Comparison of ENCODE assay signal across 17 mouse cellular contexts in genomic region chr14:60777485-60777919, GRCm38 (mm10). TPM values are rescaled to one million over a fixed set of nuclear protein-coding genes. Genes with fewer than 3 reads are reported as not detected.
DNase-seq lines count a peak whose midpoint lies in the region; ATAC-seq and TF ChIP-seq lines count a peak whose summit lies in the region.
"Had no signal": no experiment of that assay in that cellular context is flagged by ENCODE, and none has a peak within 500 bp of the region (broad histone marks: within the 10 kb centered on the region; RNA-seq: fewer than 3 reads in every experiment).

No protein-coding gene starts in this region.

- no peaks in the 10 kb centered on the region for H3K36me3 ChIP-seq in liver, embryonic 11.5 days (ENCODE audit: control insufficient read depth, insufficient read depth, low read length)
- H3K36me3 ChIP-seq in thymus, adult 2 months (ENCODE audit: control insufficient read depth, insufficient read depth, low read length), result no peaks in the 10 kb centered on the region
- H3K36me3 ChIP-seq: neural tube, embryonic 13.5 days had no signal

- 82% methylated on average over 5 of the region's 5 CpGs for WGBS in liver, embryonic 11.5 days
- WGBS in thymus, adult 2 months, result 74% methylated on average over 5 of the region's 5 CpGs

- no peaks in the 10 kb centered on the region for H3K9me3 ChIP-seq in liver, embryonic 11.5 days (ENCODE audit: control insufficient read depth, low read length)
- H3K9me3 ChIP-seq: neural tube, embryonic 13.5 days had no signal

- H3K9ac ChIP-seq in liver, embryonic 11.5 days (ENCODE audit: low read depth, low read length), result no peak overlapping the region
- H3K9ac ChIP-seq: neural tube, embryonic 13.5 days had no signal

- H3K4me1 ChIP-seq in liver, embryonic 11.5 days (replicated peaks; ENCODE audit: control insufficient read depth, insufficient read depth, low read length), result no peaks in the 10 kb centered on the region
- peaks cover 2% of the 10 kb centered on the region; the same call in 1 of the 2 replicates for H3K4me1 ChIP-seq in thymus, adult 2 months (replicated peaks; ENCODE audit: control insufficient read depth, insufficient read depth, low read length)
- H3K4me1 ChIP-seq: neural tube, embryonic 13.5 days had no signal

- no peak for TF ChIP-seq POLR2A in thymus, adult 2 months (IDR thresholded peaks at IDR 0.05; ENCODE audit: control insufficient read depth, extremely low read depth, insufficient read depth, low read length, poor library complexity)

- no peak for TF ChIP-seq CTCF in thymus, adult 2 months (IDR thresholded peaks at IDR 0.05; ENCODE audit: borderline replicate concordance, control insufficient read depth, extremely low read depth, insufficient read depth, low read length, poor library complexity)

- H3K27ac ChIP-seq in liver, embryonic 11.5 days (ENCODE audit: low read depth, low read length), result no peak overlapping the region
- no peak overlapping the region for H3K27ac ChIP-seq in thymus, adult 2 months (ENCODE audit: control insufficient read depth, insufficient read depth, low read length)
- H3K27ac ChIP-seq: heart, adult 2 months; neural tube, embryonic 13.5 days had no signal

- peak; percentile 6 for DNase-seq in 3T3-L1 (ENCODE audit: low read depth, low spot score)
- DNase-seq in MEL-GATA-1-ER (ENCODE audit: extremely low read depth, low read depth), result peak; percentile 89
- DNase-seq in liver, embryonic 11.5 days (ENCODE audit: low spot score), result no peak
- peak; percentile 57 for DNase-seq in thymus, adult 2 months
- no peak for DNase-seq in kidney, adult 11 months
- no peak for DNase-seq in spleen, postnatal 10 days (ENCODE audit: low spot score in 2 of 2)
- DNase-seq in embryo, embryonic 9.5 days (ENCODE audit: extremely low spot score), result no peak
- no peak for DNase-seq in kidney, adult 9 months
- DNase-seq: adrenal gland, postnatal 10 days; cerebellum, postnatal 25 days; heart, adult 2 months; heart, postnatal 14 days; lung, postnatal 36 days had no signal

- no peak overlapping the region for H3K4me2 ChIP-seq in liver, embryonic 11.5 days
- H3K4me2 ChIP-seq: neural tube, embryonic 13.5 days had no signal

- no peak overlapping the region for H3K4me3 ChIP-seq in liver, embryonic 11.5 days (ENCODE audit: low read depth, low read length)
- H3K4me3 ChIP-seq in thymus, adult 2 months (ENCODE audit: control insufficient read depth, insufficient read depth, low read length), result no peak overlapping the region
- H3K4me3 ChIP-seq: heart, adult 2 months; neural tube, embryonic 13.5 days had no signal

- no peaks in the 10 kb centered on the region for H3K27me3 ChIP-seq in liver, embryonic 11.5 days (replicated peaks; ENCODE audit: control insufficient read depth, insufficient read depth, low read length)
- H3K27me3 ChIP-seq in thymus, adult 2 months (ENCODE audit: control insufficient read depth, insufficient read depth, low read length), result no peaks in the 10 kb centered on the region
- H3K27me3 ChIP-seq: neural tube, embryonic 13.5 days had no signal

- ATAC-seq in liver, embryonic 11.5 days (replicated peaks; ENCODE audit: low FRiP score), result peak; percentile 71; the same call in 1 of the 2 replicates
- ATAC-seq: hindbrain, embryonic 16.5 days had no signal

RNA-seq across cellular contexts. Expression of gene Mipep, which starts 6.9 kb away (rescaled TPM):
- polyA plus RNA-seq in liver, embryonic 11.5 days (2014; fragmentation: Nextera tagmentation; extraction: Ambion mirVana), result 27.8 TPM in 2 replicates
- polyA plus RNA-seq in thymus, adult 2 months (2012; rRNA removed), result 10.3 and 13.7 TPM in 2 replicates

RNA-seq across cellular contexts. Expression of gene C1qtnf9, which starts 9.6 kb away (rescaled TPM):
- 0.09 and 0.19 TPM in 2 replicates for polyA plus RNA-seq in liver, embryonic 11.5 days (2014; fragmentation: Nextera tagmentation; extraction: Ambion mirVana)
- 2.7 and 4.1 TPM in 2 replicates for polyA plus RNA-seq in thymus, adult 2 months (2012; rRNA removed)
- polyA plus RNA-seq: forebrain, embryonic 11.5 days; kidney, embryonic 14.5 days had no signal

Comparison
In these comparisons a context has a peak if more than half of its experiments do, and no peak if none do; other contexts are left out.
1. DNase-seq: peak in 3T3-L1 (single experiment), MEL-GATA-1-ER (single experiment) and thymus, adult 2 months (single experiment); none in liver, embryonic 11.5 days (single experiment), kidney, adult 11 months (single experiment), spleen, postnatal 10 days (0 of 2), embryo, embryonic 9.5 days (single experiment) and kidney, adult 9 months (single experiment).